Mouse (Mus musculus) liver, adult 2 months (tissue): ENCODE measurements around the gene Glis1.

Experiments used
- CTCF ChIP-seq: fragments of 200-500 bp; IDR thresholded peaks from 2 replicates; pipeline ENCODE4 v1.5.1; 2011; ENCODE audit warnings: low read depth, low read length, control low read depth
- POLR2A ChIP-seq: fragments of 200-500 bp; IDR thresholded peaks from 2 replicates; pipeline ENCODE4 v1.6.1; 2011; ENCODE audit warnings: low read length, control low read depth; ENCODE audit not compliant: insufficient read depth; ENCODE audit errors: extremely low read depth

GRCm38 (mm10) chr4:107673638-107674321 lies 239.4 kb downstream of the Glis1 start:
- no peak for TF ChIP-seq POLR2A
- TF ChIP-seq CTCF = peak; percentile 50
